Mouse (Mus musculus) pancreas, adult 10 weeks (tissue): ENCODE data around the gene Dnah7c. TPM values are rescaled to one million over a fixed set of nuclear protein-coding genes. Genes with fewer than 3 reads are reported as not detected.

Experiments
- polyA plus RNA-seq: library from polyadenylated mRNA; stranded (reverse); fragments of 350-450 nt; fragmentation: Illumina TruSeq; extraction: RNeasy Lipid Tissue Mini Kit (QIAGEN cat#74804); gene quantifications from one replicate; pipeline ENCODE4 v1.2.3, GENCODE M21; 2015; ENCODE audit warnings: low read depth, low replicate concordance; ENCODE audit not compliant: insufficient read depth

Gene Dnah7c
- not detected for polyA plus RNA-seq

DNA sequence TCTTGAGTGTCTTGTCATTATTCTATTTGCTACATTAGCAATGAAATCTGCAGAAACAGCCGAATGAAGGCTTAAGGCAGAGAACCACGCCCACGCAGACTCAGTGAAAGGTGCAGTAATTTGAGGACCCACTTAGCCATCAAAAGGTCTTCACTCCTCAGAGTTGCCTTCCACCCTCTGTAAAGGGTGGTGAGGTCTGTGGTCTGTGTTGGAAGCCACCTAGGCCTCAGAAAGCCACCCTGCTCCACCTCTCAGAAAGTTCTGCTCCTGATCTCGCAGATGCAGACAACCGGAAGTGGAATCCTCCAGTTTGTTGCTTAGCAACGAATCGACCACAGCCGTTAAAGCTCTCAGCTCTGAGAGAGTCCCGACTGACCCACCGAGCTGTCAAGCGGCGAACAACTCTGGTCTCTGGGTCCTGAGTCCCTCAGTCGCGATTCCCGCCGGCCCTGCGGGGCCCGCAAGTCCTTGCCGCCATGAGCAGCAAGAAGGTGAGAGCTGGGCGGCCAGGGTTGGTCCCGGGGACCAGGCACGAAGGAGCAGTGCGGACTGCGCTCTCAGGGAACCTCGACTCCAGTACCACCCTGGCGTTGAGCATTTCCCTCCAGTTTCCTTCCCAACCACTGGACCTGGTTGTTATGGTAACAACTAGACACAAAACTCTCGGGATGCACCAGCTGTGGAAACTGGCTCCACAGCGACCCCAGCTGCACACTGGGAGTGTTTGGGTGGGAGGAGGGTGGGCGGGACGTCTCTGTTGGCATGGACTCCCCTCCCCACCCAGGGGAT, at the start of gene Dnah7c:
Gene Dnah7c (plus strand): TSS at position 456 of the 789 bp plus-strand sequence.

